Mouse (Mus musculus) liver (tissue): Measurements from ENCODE around the gene Gtf2h2.
"Not testable (repeated sequence)": the region's sequence is repeated elsewhere in the genome, so short reads cannot be mapped to it uniquely, and the experiment has no call there.

ENCODE experiments used
- DNase-seq: peaks from one replicate; pipeline ENCODE4 v3.0.0-alpha.2; 2020; ENCODE audit warnings: mixed read lengths

The Gtf2h2 gene

DNA sequence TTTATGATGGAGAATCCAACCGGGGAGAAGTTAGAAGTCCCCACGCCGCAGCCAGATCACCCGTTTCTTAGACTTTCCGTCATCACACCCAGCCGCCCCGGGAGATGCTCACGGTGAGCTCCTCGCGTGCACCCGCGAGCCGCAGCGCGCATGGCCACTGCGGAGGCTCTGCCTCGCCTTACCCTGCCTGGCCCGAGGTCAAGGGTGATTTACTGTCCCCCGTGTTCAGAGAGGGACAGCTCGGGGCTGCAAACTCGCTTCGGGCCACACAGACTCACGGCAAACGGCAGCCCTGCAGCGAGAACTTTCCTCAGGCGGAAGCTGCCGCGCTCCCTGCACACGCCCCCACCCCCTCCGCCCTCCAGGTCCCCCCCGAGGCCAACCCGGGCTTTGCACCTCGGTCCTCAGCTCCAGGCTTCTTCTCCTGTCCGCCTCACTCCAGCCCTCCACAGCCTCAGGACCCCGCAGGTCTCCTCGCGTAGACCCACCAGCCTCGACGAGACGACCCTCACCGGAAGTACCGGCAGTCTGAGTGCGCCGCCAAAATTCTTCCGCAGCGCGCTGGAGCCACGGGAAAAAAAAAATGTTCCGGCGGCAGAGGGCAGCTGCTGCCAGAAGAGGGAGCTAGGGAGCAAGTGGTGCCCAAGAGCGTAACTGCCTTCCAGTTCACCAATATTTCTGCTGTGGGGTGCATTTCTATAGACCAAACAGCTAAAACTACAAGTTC is at the start of gene Gtf2h2:
Gene Gtf2h2, minus strand, starts transcription at position 519 of the 727 bp plus-strand sequence.
- peak; percentile 85 for DNase-seq

- DNase-seq: no peak
These were observed 43.8 kb upstream of the Gtf2h2 start for GRCm38 (mm10) chr13:100536149-100536548.

DNA sequence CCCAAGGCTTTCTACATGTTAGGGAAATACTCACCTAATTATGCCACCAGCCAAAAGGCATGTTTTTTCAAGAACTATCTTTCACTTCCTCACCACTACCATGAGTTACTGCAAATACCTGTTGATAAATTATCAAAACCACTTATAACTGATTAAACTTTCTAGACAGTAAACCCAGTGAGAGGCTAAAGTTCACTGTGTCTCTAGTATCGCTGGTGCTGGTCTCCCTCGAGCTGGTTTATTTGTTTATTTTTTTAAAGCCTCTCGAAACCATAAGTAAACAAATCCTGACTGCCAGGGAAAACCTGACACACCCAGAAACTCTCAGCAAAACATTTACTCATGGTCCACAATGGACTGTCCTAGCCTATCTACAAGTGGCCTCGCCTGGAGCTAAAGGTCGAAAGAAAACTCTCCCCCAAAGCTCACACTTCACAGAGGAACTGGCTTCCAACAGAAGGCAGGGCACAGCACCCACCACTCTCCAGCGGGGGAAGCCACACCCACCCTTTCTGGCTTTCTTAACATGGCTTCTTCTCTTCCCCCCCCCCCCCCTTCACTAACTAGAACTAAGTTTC is 40.5 kb upstream of the Gtf2h2 start:
- no peak for DNase-seq

GRCm38 (mm10) chr13:100526649-100527038 is 34.3 kb upstream of the Gtf2h2 start:
- DNase-seq: no peak

GRCm38 (mm10) chr13:100525935-100526648 is 33.7 kb upstream of the Gtf2h2 start:
- DNase-seq: no peak

GRCm38 (mm10) chr13:100524896-100525295 is 32.5 kb upstream of the Gtf2h2 start:
- no peak for DNase-seq

GRCm38 (mm10) chr13:100523698-100524097 is 31.3 kb upstream of the Gtf2h2 start:
- no peak for DNase-seq

DNA sequence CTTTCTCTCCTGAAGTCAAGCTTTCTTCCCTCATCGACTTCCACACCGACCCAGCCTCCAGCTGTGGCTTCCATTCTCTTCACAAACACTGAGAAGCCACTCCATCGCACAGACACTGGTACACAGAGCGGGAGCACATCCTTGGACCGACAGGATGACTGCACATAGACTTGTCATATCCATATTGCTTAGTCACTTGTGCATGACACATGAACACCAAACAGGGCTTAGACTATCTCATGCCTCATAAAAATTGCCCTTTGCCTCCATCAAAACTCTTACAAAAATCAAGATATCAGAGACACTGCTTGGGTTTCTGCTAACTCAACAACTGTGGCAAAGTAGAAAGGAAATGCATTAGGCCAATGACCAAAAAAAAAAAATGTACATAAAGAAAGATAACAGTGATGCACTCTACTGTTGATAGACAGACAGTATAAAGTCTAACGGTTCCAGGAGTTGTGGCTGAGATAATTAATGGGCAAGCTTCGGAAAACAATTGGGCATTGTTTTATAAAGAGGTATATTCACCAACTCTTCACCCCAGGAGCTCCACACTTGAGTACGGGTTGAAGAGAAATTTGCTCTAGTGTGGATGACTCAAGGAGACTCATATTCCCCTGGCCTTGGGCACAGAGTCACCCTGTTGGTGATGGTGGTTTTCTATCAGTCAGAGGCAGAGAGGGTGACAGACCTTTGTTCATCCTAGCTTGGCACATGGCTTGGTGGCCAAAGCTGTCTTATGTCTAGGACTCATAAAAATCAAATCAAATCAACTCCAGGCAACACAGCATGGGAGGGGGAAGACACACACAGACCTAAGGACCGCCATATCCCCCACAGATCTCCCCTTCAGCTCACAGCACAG is 29.6 kb upstream of the Gtf2h2 start:
- no peak for DNase-seq

GRCm38 (mm10) chr13:100519162-100519561 is 26.8 kb upstream of the Gtf2h2 start:
- DNase-seq: no peak

DNA sequence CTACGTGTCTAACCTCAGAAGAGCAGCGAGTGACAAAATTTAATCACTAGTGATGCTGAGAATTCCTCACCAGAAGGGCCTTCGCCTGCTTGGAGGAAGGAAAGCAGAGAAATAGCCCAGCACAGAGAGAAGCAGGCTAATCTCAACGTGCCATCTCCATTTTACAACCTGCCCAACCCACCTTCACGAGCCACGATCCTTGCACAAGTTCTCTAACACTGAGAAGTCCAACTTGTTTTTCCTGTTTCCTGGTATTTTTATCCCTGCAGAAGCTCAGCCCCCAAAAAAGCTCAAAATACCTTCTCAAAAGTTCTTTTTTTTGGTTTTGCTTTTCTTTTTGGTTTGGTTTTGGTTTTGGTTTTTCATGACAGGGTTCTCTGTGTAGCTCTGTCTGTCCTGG is 25.8 kb upstream of the Gtf2h2 start:
- no peak for DNase-seq

GRCm38 (mm10) chr13:100517652-100518153 is 25.3 kb upstream of the Gtf2h2 start:
- DNase-seq: no peak

DNA sequence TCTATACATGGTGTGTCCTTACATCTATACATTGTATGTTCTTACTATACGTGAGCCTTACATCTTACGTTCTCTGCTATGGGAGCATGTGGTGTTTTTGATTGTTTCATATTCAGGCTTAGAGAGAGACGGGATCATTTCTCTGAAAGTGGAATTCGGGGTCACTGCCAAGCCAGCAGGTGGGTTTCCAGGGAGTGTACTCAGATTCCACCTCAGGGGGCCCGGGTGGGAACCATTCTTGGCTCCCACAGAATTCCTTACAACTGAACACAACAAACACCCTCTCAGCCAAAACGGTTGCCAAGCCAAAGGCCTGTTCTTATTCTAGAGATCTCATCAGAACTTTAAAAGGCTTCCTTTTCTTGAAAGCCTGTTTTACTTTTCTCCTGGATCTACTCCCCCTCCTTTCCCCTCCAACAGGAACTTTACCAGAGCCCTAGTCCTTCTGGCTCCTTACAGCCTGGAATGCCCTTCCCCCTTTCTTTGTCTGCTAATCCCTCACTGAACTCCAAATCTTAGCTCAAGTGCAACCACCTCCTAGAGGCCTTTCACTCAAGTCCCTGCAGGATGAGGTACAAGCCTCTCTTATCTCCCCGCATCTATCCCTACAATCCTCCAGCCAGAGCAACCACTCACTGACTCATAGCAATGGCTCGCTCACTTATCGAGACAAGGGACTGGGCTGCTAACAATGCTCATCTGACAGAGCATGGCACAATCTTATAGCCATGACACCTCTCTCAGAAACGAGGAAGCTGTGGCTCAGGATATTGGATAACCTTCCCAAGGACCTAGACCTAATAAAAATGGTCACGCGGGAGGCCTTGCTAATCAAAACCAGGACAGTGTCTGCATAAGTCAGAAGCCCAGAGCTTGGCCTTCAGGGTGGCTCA is 24.1 kb upstream of the Gtf2h2 start:
- DNase-seq: no peak

GRCm38 (mm10) chr13:100512792-100513191 is 20.4 kb upstream of the Gtf2h2 start:
- DNase-seq: no peak

DNA sequence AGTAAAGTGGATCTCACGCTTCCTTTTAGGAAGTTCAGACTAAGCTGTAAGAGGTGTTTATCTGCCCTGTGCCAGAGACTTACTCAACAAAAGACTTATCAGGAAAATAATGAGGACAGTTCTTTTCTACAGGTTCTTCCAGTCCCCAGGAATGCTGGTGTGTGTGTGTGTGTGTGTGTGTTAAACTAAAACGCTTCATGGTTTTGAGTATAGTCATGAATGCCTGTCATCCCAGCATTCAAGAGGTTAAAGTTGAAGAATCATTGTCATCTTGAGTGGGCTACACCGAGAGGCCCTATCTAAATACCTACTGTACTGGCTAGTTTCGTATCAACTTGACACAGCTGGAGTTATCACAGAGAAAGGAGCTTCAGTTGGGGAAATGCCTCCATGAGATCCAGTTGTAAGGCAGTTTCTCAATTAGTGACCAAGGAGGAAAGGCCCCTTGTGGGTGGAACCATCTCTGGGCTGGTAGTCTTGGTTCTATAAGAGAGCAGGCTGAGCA is 19.5 kb upstream of the Gtf2h2 start:
- no peak for DNase-seq

DNA sequence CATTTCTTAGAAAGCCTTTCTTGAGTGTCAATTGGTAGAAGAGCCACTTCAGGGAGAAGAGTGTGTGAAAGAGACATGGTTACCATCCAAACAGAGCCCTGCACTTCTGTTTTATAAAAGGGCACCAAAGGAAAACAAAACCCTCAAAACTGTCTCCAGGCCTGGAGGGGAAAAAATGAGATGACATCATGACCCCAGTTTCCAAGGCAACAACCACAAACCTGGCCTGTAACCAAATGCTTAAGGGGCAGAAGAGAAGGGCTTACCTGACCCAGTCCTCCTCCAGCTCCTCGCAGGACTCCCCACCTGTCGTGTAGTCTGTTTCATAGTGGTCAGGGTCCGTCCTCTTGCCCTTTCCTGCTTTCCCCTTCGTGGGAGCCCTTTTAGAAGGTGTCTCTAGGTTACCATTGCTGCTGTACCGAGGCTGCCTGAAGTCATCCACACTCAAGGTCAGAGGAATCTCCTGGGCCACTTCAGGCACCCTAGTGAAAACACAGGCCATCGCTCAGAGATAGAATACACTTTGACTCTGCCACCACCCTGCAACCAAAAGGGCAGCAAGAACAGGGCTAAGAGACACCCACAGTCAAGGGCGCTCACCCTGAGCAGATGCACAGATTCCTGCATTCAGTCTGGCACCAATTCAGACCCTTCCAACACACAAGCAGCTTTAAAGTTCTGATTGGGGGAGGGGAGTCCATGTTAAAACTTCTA is 18.9 kb upstream of the Gtf2h2 start:
- DNase-seq: no peak

GRCm38 (mm10) chr13:100499625-100500024 is 7.2 kb upstream of the Gtf2h2 start:
- DNase-seq: not testable (repeated sequence)

DNA sequence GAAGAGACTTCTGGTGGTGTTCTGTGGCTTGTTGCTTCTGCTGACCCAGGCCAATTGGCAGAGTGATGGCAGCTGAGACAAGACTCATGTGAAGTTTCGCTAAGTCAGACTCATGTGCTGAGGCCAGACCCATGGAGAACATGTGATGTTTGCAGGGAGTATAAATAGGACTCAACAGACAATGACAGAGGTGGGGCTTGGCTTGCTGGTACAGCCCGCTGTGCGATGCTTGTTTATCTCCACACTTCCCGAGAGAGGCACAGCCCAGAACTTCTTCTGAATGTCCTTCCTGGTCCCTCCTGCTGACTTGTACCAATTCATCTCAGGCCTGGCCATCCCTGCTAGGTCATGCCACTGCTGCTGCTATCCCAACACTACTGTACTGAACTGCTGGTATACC is 3.0 kb upstream of the Gtf2h2 start:
- no peak for DNase-seq

DNA sequence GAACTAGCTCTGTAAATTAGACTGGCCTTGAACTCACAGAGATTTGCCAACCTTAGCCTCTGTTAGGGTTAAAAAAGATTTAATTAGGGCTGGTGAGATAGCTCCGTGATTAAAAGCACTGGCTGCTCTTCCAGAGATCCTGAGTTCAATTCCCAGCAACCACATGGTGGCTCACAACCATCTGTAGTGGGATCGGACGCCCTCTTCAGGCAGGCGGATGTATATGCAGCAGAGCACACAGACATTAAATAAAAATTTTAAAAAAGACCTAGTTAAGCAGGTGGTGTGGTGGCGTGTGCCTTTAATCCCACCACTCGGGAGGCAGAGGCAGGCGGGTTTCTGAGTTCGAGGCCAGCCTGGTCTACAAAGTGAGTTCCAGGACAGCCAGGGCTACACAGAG is 2.0 kb upstream of the Gtf2h2 start:
- DNase-seq: not testable (repeated sequence)

- no peak for DNase-seq
These were observed 934 bp upstream of the Gtf2h2 start for GRCm38 (mm10) chr13:100493313-100493712.

GRCm38 (mm10) chr13:100491623-100492022 is 756 bp downstream of the Gtf2h2 start:
- no peak for DNase-seq

DNA sequence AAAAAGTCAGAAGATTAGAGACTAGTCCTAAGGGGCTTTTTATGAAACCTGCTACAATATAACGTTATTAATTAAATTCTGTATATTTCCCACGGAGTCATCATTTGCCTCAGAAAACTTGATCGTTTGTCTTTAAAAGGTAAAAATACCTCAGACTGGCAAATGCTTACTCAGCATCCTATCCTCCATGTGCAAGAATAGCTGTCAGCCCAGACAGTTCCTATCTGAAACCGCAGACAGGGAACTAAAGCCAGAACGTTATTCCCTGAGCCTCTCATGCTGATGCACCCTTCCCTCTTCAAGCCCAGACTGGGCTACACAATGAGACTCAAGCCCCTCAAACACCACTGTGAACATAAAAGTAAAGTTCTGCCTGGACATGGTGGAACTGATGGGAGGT is 2.0 kb downstream of the Gtf2h2 start:
- DNase-seq: no peak
